Comparison of ENCODE assay signal across 8 mouse cellular contexts in the genomic region with DNA sequence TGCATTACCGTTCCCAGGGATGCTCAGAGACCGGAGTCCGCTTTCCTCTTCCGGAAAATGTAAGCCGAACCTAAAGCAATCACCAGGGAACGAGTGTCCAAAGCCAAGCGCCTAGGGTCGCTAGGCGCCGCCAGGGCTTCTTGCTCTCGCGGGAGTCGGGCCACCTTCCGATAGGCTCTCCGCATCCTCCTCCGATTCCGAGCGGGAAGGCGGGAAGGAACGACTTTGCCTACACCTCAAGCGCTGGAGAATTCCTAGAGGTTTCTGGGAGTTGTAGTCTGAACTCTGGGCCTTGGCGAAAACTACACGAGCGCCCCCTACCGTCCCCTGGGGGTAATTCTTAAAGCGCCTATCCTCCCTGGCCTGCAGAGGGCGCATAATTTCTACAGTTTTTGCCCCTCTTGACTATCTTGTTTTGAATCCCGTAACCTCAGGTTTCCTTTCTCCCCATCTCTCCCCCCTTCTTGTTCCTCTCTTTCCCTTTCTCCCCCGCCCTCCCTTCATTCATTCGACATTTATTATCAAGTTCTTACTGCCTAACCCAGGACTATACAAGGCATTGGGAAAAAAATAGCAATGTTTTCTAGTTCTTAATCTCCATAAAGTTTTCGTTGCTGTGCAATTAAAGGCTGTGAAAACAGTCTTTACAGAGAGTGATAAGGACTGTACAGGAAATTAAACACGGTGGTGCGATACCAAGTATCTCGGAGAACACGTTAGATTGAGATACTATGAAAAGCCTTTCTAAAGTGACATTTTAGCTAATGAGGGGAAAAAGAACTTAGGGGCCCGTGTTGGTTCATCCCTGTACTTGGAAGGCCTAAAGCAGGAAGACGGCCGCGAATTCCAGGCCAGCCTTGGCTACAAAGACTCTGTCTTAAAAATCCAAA. TPM values are rescaled to one million over a fixed set of nuclear protein-coding genes. Genes with fewer than 3 reads are reported as not detected.
DNase-seq lines count a peak whose midpoint lies in the region; ATAC-seq and TF ChIP-seq lines count a peak whose summit lies in the region.

No protein-coding gene starts in this region.

- H3K4me3 ChIP-seq in embryonic facial prominence, embryonic 13.5 days = peak overlapping the region; percentile 79
- peak overlapping the region; percentile 96 for H3K4me3 ChIP-seq in kidney, adult 2 months (ENCODE audit: insufficient read depth, low read depth, low read length)
- H3K4me3 ChIP-seq in limb, embryonic 12.5 days (replicated peaks) = peak overlapping the region; percentile 84
- peak overlapping the region; percentile 86 for H3K4me3 ChIP-seq in midbrain, embryonic 15.5 days
- H3K4me3 ChIP-seq in spleen, adult 2 months (ENCODE audit: extremely low read depth, insufficient read depth, insufficient read length) = peak overlapping the region; percentile 100

- WGBS in embryonic facial prominence, embryonic 13.5 days = 2% methylated on average over 39 of the region's 39 CpGs
- under 1% methylated on average over 39 of the region's 39 CpGs for WGBS in kidney, adult 2 months
- 2% methylated on average over 39 of the region's 39 CpGs for WGBS in limb, embryonic 12.5 days
- under 1% methylated on average over 39 of the region's 39 CpGs for WGBS in midbrain, embryonic 15.5 days
- WGBS in spleen, adult 2 months = under 1% methylated on average over 39 of the region's 39 CpGs

- no peak for TF ChIP-seq POLR2A in kidney, adult 2 months (IDR thresholded peaks at IDR 0.05; ENCODE audit: low read depth, low read length)
- no peak for TF ChIP-seq POLR2A in spleen, adult 2 months (IDR thresholded peaks at IDR 0.05; ENCODE audit: low read depth, low read length)

- TF ChIP-seq CTCF in kidney, adult 2 months (conservative IDR thresholded peaks at IDR 0.05; ENCODE audit: insufficient read depth, insufficient read length, low read depth, low read length) = peak; percentile 100
- TF ChIP-seq CTCF in spleen, adult 2 months (IDR thresholded peaks at IDR 0.05; ENCODE audit: extremely low read depth, insufficient read depth, insufficient read length, insufficient replicate concordance) = peak; percentile 98; the same call in 1 of the 2 replicates

- H3K9ac ChIP-seq in embryonic facial prominence, embryonic 13.5 days = peak overlapping the region; percentile 90
- peak overlapping the region; percentile 87 for H3K9ac ChIP-seq in limb, embryonic 12.5 days (replicated peaks)
- H3K9ac ChIP-seq in midbrain, embryonic 15.5 days = peak overlapping the region; percentile 69

- H3K27ac ChIP-seq in embryonic facial prominence, embryonic 13.5 days = peak overlapping the region; percentile 96
- H3K27ac ChIP-seq in kidney, adult 2 months (ENCODE audit: insufficient read depth, low read depth, low read length) = peak overlapping the region; percentile 81
- peak overlapping the region; percentile 97 for H3K27ac ChIP-seq in limb, embryonic 12.5 days
- H3K27ac ChIP-seq in midbrain, embryonic 15.5 days = peak overlapping the region; percentile 93
- peak overlapping the region; percentile 80 for H3K27ac ChIP-seq in spleen, adult 2 months (ENCODE audit: insufficient read depth, low read length)

- H3K9me3 ChIP-seq in embryonic facial prominence, embryonic 13.5 days = no peaks in the 10 kb centered on the region
- H3K9me3 ChIP-seq in limb, embryonic 12.5 days = no peaks in the 10 kb centered on the region
- no peaks in the 10 kb centered on the region for H3K9me3 ChIP-seq in midbrain, embryonic 15.5 days

- H3K27me3 ChIP-seq in embryonic facial prominence, embryonic 13.5 days = no peaks in the 10 kb centered on the region
- no peaks in the 10 kb centered on the region for H3K27me3 ChIP-seq in kidney, adult 2 months (replicated peaks; ENCODE audit: control insufficient read depth, insufficient read depth, low read length)
- H3K27me3 ChIP-seq in limb, embryonic 12.5 days = no peaks in the 10 kb centered on the region
- H3K27me3 ChIP-seq in midbrain, embryonic 15.5 days (replicated peaks) = no peaks in the 10 kb centered on the region
- H3K27me3 ChIP-seq in spleen, adult 2 months (ENCODE audit: control insufficient read depth, insufficient read depth, low read length) = no peaks in the 10 kb centered on the region

- peak overlapping the region; percentile 87 for H3K4me2 ChIP-seq in embryonic facial prominence, embryonic 13.5 days
- H3K4me2 ChIP-seq in limb, embryonic 12.5 days = peak overlapping the region; percentile 89
- peak overlapping the region; percentile 85 for H3K4me2 ChIP-seq in midbrain, embryonic 15.5 days

- H3K4me1 ChIP-seq in embryonic facial prominence, embryonic 13.5 days = peaks cover 44% of the 10 kb centered on the region
- peaks cover 12% of the 10 kb centered on the region; the same call in 1 of the 2 replicates for H3K4me1 ChIP-seq in kidney, adult 2 months (ENCODE audit: control insufficient read depth, insufficient read depth, low read length)
- H3K4me1 ChIP-seq in limb, embryonic 12.5 days (replicated peaks) = peaks cover 30% of the 10 kb centered on the region
- H3K4me1 ChIP-seq in midbrain, embryonic 15.5 days = peaks cover 58% of the 10 kb centered on the region
- H3K4me1 ChIP-seq in spleen, adult 2 months (ENCODE audit: control insufficient read depth, insufficient read depth, insufficient read length) = peaks cover 7% of the 10 kb centered on the region; the same call in 1 of the 2 replicates

- peak; percentile 85 for ATAC-seq in embryonic facial prominence, embryonic 13.5 days (ENCODE audit: insufficient number of reproducible peaks, insufficient read depth, low FRiP score, low TSS enrichment, low read depth)
- ATAC-seq in limb, embryonic 12.5 days (ENCODE audit: insufficient number of reproducible peaks, insufficient read depth, low FRiP score, low TSS enrichment, low read depth) = peak; percentile 88
- ATAC-seq in midbrain, embryonic 15.5 days (replicated peaks) = peak; percentile 90

- DNase-seq in 3134 (ENCODE audit: extremely low read depth, insufficient read length, low spot score) = peak; percentile 95
- DNase-seq in adrenal gland, postnatal 36 days = peak; percentile 95 to 96
- DNase-seq in heart, adult 18-20 months = peak; percentile 97 to 99
- DNase-seq in kidney, adult 2 months = peak; percentile 99
- DNase-seq in spleen, adult 2 months (ENCODE audit: low read depth in 1 of 2, low spot score in 2 of 2) = peak; percentile 84 to 85

- peaks cover 32% of the 10 kb centered on the region for H3K36me3 ChIP-seq in embryonic facial prominence, embryonic 13.5 days
- no peaks in the 10 kb centered on the region for H3K36me3 ChIP-seq in kidney, adult 2 months (ENCODE audit: control insufficient read depth, insufficient read depth, low read length)
- peaks cover 36% of the 10 kb centered on the region for H3K36me3 ChIP-seq in limb, embryonic 12.5 days
- H3K36me3 ChIP-seq in midbrain, embryonic 15.5 days (replicated peaks) = no peaks in the 10 kb centered on the region
- no peaks in the 10 kb centered on the region for H3K36me3 ChIP-seq in spleen, adult 2 months (ENCODE audit: control insufficient read depth, insufficient read depth, low read length)

RNA-seq across cellular contexts. Expression of a gene that starts 0.7 kb away (rescaled TPM):
- total RNA-seq in adrenal gland, postnatal 36 days (2021) = 1 to 10 TPM; 9.2 to 9.7 TPM
- 26.9 TPM in 2 replicates for polyA plus RNA-seq in embryonic facial prominence, embryonic 13.5 days (2015; fragmentation: Nextera tagmentation; extraction: Ambion mirVana)
- total RNA-seq in heart, adult 18-20 months (2021) = 1 to 10 TPM; 5.0 to 5.4 TPM
- polyA plus RNA-seq in kidney, adult 2 months (2012; rRNA removed) = 19.8 and 20.7 TPM in 2 replicates
- polyA plus RNA-seq in limb, embryonic 12.5 days (2016; fragmentation: Nextera tagmentation; extraction: Ambion mirVana) = 35.8 and 39.0 TPM in 2 replicates
- 21.4 and 23.2 TPM in 2 replicates for polyA plus RNA-seq in midbrain, embryonic 15.5 days (2015; fragmentation: Nextera tagmentation; extraction: Ambion mirVana)
- polyA plus RNA-seq in spleen, adult 2 months (2012; rRNA removed) = 15.6 and 21.3 TPM in 2 replicates

RNA-seq across cellular contexts. Expression of a gene that starts 0.8 kb away (rescaled TPM):
- 10 to 100 TPM; 63.3 to 64.7 TPM for total RNA-seq in adrenal gland, postnatal 36 days (2021)
- polyA plus RNA-seq in embryonic facial prominence, embryonic 13.5 days (2015; fragmentation: Nextera tagmentation; extraction: Ambion mirVana) = 160 and 186 TPM in 2 replicates
- total RNA-seq in heart, adult 18-20 months (2021) = 10 to 100 TPM; 15.0 to 15.5 TPM
- polyA plus RNA-seq in kidney, adult 2 months (2012; rRNA removed) = 48.5 and 55.0 TPM in 2 replicates
- polyA plus RNA-seq in limb, embryonic 12.5 days (2016; fragmentation: Nextera tagmentation; extraction: Ambion mirVana) = 175 and 180 TPM in 2 replicates
- polyA plus RNA-seq in midbrain, embryonic 15.5 days (2015; fragmentation: Nextera tagmentation; extraction: Ambion mirVana) = 60.4 and 70.1 TPM in 2 replicates
- 105 and 144 TPM in 2 replicates for polyA plus RNA-seq in spleen, adult 2 months (2012; rRNA removed)

RNA-seq across cellular contexts. Expression of a gene that starts 19.4 kb away (rescaled TPM):
- total RNA-seq in adrenal gland, postnatal 36 days (2021) = 1 to 10 TPM in 1 of 2 experiments, under 1 TPM in 1; 0.66 to 1.1 TPM
- 43.4 and 46.3 TPM in 2 replicates for polyA plus RNA-seq in embryonic facial prominence, embryonic 13.5 days (2015; fragmentation: Nextera tagmentation; extraction: Ambion mirVana)
- 100 to 1,000 TPM; 111 to 140 TPM for total RNA-seq in heart, adult 18-20 months (2021)
- 0.81 and 0.84 TPM in 2 replicates for polyA plus RNA-seq in kidney, adult 2 months (2012; rRNA removed)
- 53.3 and 54.3 TPM in 2 replicates for polyA plus RNA-seq in limb, embryonic 12.5 days (2016; fragmentation: Nextera tagmentation; extraction: Ambion mirVana)
- polyA plus RNA-seq in midbrain, embryonic 15.5 days (2015; fragmentation: Nextera tagmentation; extraction: Ambion mirVana) = 178 and 188 TPM in 2 replicates
- 1.1 and 1.2 TPM in 2 replicates for polyA plus RNA-seq in spleen, adult 2 months (2012; rRNA removed)

RNA-seq across cellular contexts. Expression of a gene that starts 26.4 kb away (rescaled TPM):
- 10 to 100 TPM; 28.5 to 45.4 TPM for total RNA-seq in adrenal gland, postnatal 36 days (2021)
- 7.9 and 8.3 TPM in 2 replicates for polyA plus RNA-seq in embryonic facial prominence, embryonic 13.5 days (2015; fragmentation: Nextera tagmentation; extraction: Ambion mirVana)
- 10 to 100 TPM; 15.2 to 16.4 TPM for total RNA-seq in heart, adult 18-20 months (2021)
- 20.0 and 22.5 TPM in 2 replicates for polyA plus RNA-seq in kidney, adult 2 months (2012; rRNA removed)
- 3.0 and 4.8 TPM in 2 replicates for polyA plus RNA-seq in limb, embryonic 12.5 days (2016; fragmentation: Nextera tagmentation; extraction: Ambion mirVana)
- polyA plus RNA-seq in midbrain, embryonic 15.5 days (2015; fragmentation: Nextera tagmentation; extraction: Ambion mirVana) = 60.0 and 60.9 TPM in 2 replicates
- 10.7 and 11.2 TPM in 2 replicates for polyA plus RNA-seq in spleen, adult 2 months (2012; rRNA removed)

RNA-seq across cellular contexts. Expression of a gene that starts 30.5 kb away (rescaled TPM):
- under 1 TPM; 0.10 to 0.30 TPM for total RNA-seq in adrenal gland, postnatal 36 days (2021)
- 4.2 and 4.4 TPM in 2 replicates for polyA plus RNA-seq in embryonic facial prominence, embryonic 13.5 days (2015; fragmentation: Nextera tagmentation; extraction: Ambion mirVana)
- total RNA-seq in heart, adult 18-20 months (2021) = under 1 TPM; 0.10 to 0.51 TPM
- 0.50 and 0.73 TPM in 2 replicates for polyA plus RNA-seq in kidney, adult 2 months (2012; rRNA removed)
- polyA plus RNA-seq in limb, embryonic 12.5 days (2016; fragmentation: Nextera tagmentation; extraction: Ambion mirVana) = 1.9 and 3.3 TPM in 2 replicates
- polyA plus RNA-seq in midbrain, embryonic 15.5 days (2015; fragmentation: Nextera tagmentation; extraction: Ambion mirVana) = 4.5 and 5.7 TPM in 2 replicates
- polyA plus RNA-seq in spleen, adult 2 months (2012; rRNA removed) = 0.29 and 0.31 TPM in 2 replicates

Comparison
In these comparisons a context has a peak if more than half of its experiments do, and no peak if none do; other contexts are left out.
1. Peak in every context shown above with its lines: DNase-seq, ATAC-seq, H3K4me3 ChIP-seq and H3K27ac ChIP-seq.
2. RNA of a gene that starts 19.4 kb away (polyA plus RNA-seq): 178 to 188 TPM in midbrain, embryonic 15.5 days, 53.3 to 54.3 TPM in limb, embryonic 12.5 days and 43.4 to 46.3 TPM in embryonic facial prominence, embryonic 13.5 days; 1.1 to 1.2 TPM in spleen, adult 2 months and 0.81 to 0.84 TPM in kidney, adult 2 months; every median in the first group is over 10 times any median in the second.